Mouse (Mus musculus): ENCODE data around the gene Ilkap.

Ilkap gene

GRCm38 (mm10) chr1:91413898-91414594 lies 15.4 kb upstream of the Ilkap start, which contains the start of gene Hes6:
TSS of gene Hes6 (minus strand) at chr1:91414038.
- peak; percentile 87 for DNase-seq

- no peak for DNase-seq
Observed at GRCm38 (mm10) chr1:91413536-91413897, 14.9 kb upstream of the Ilkap start.

- DNase-seq: peak; percentile 97
Observed at GRCm38 (mm10) chr1:91413030-91413506, 14.5 kb upstream of the Ilkap start.

- DNase-seq: peak; percentile 49
Observed at GRCm38 (mm10) chr1:91412286-91413029, 13.8 kb upstream of the Ilkap start.

GRCm38 (mm10) chr1:91411631-91412285 lies 13.1 kb upstream of the Ilkap start:
- no peak for DNase-seq

GRCm38 (mm10) chr1:91407819-91408218 lies 9.2 kb upstream of the Ilkap start:
- no peak for DNase-seq

GRCm38 (mm10) chr1:91405406-91406169 lies 7.0 kb upstream of the Ilkap start:
- no peak for DNase-seq

- no peak for DNase-seq
Observed at GRCm38 (mm10) chr1:91404976-91405375, 6.4 kb upstream of the Ilkap start.

GRCm38 (mm10) chr1:91397927-91398259 lies 722 bp downstream of the Ilkap start:
- peak; percentile 33 for DNase-seq

- no peak for DNase-seq
Observed at GRCm38 (mm10) chr1:91390369-91390768, 8.2 kb downstream of the Ilkap start.

GRCm38 (mm10) chr1:91381091-91381471 lies 17.5 kb downstream of the Ilkap start:
- DNase-seq: no peak

- peak; percentile 84 for DNase-seq
Observed at GRCm38 (mm10) chr1:91380453-91381090, 18.0 kb downstream of the Ilkap start.

- DNase-seq: no peak
Observed at GRCm38 (mm10) chr1:91373414-91373835, 25.2 kb downstream of the Ilkap start.

GRCm38 (mm10) chr1:91370055-91370454 lies 28.6 kb downstream of the Ilkap start:
- no peak for DNase-seq

- no peak for DNase-seq
Observed at GRCm38 (mm10) chr1:91369408-91369807, 29.2 kb downstream of the Ilkap start.

GRCm38 (mm10) chr1:91367295-91367694 lies 31.3 kb downstream of the Ilkap start:
- no peak for DNase-seq

GRCm38 (mm10) chr1:91366215-91367108 lies 32.2 kb downstream of the Ilkap start, which contains the start of gene Erfe:
TSS of gene Erfe (plus strand) at chr1:91366430.
- peak; percentile 82 for DNase-seq

- DNase-seq: peak; percentile 18
Observed at GRCm38 (mm10) chr1:91365816-91366214, 32.8 kb downstream of the Ilkap start.

- no peak for DNase-seq
Observed at GRCm38 (mm10) chr1:91364822-91365644, 33.6 kb downstream of the Ilkap start.

- no peak for DNase-seq
Observed at GRCm38 (mm10) chr1:91362113-91362512, 36.5 kb downstream of the Ilkap start.

All from lung, postnatal 10 days (tissue).